Mouse (Mus musculus) kidney, postnatal 10 days (tissue): ENCODE measurements around the gene Nphp4.

Source experiments
- DNase-seq: peaks from one replicate; pipeline ENCODE4 v3.0.0; 2021; ENCODE audit warnings: mixed read lengths

Nphp4 gene

DNA sequence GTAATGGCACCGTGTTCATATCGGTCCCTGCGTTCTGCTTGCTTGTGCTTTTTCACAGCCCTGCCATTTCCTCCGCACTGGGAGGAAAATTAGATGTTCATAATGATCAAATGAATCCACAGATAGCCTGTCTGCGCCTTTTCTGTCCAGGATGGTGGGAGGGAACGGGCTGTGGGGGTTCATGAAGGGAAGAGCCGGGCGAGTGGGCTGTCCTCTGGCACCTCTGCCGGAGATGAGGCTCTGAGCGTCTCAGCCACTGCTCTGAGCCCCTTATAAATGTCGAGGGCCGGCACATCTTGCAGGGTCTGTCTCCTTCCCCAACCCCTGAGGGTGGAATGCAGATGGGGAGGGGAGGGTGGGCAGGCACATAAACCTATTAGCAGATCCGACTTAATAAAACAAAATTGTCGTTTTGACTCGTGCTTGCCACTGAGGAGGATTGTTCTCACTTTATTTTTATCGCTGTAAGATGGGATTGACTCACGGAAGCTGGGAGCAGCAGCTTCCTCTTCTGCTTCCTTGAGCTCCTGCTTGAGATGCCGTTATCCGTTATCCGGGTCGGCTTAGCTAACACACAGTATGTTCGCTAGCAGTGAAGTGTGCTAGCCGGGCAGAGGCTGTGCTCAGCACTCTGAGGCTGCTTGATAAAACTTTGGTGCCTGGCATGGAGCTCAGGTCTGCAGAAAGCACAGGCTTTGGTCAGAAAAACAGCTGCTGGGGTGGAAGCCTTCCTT lies 92.3 kb downstream of the Nphp4 start:
- no peak for DNase-seq

DNA sequence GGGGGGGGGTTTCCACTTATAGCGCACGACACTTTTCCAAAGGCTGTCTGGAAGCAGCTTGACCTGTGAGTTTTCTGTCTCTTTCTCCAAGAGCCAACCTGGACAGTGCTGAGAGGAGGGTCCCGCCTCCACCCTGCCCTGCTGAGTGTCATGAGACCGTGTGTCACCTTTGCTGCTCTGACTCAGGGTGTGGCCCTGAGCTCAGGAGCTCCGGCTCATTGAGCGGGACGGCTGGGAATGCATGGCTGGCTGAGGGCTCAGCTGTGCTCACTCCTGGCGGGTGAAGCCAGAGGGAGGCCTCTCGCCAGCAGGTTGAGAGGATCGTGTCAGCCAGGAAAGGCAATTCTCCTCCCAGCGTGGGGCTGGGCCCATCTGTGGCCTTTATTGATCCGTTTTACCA lies 97.8 kb downstream of the Nphp4 start:
- no peak for DNase-seq

GRCm38 (mm10) chr4:152576826-152577225 lies 100.3 kb downstream of the Nphp4 start:
- DNase-seq: no peak

DNA sequence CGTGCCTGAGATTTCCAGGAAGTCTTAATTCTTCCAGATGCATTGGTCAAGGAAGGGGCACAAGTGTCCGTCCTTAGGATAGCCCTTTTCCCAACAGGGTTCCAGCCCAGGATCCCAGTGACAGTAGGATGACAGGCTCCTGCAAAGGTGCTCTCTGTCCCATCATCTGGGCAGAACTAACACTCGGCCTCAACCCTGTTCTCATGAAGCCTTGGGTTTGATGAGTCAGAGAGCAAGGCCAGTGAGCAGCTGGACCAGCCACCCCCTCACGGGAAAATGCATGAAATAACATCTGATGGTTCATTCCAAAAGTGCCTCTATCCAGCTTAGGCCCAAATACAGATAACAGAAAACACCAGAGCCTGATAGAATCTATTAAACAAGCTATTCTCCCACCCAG lies 103.5 kb downstream of the Nphp4 start:
- DNase-seq: no peak

- no peak for DNase-seq
Measured at GRCm38 (mm10) chr4:152582206-152582605, 105.7 kb downstream of the Nphp4 start.

GRCm38 (mm10) chr4:152583616-152584015 lies 107.1 kb downstream of the Nphp4 start:
- DNase-seq: no peak

DNA sequence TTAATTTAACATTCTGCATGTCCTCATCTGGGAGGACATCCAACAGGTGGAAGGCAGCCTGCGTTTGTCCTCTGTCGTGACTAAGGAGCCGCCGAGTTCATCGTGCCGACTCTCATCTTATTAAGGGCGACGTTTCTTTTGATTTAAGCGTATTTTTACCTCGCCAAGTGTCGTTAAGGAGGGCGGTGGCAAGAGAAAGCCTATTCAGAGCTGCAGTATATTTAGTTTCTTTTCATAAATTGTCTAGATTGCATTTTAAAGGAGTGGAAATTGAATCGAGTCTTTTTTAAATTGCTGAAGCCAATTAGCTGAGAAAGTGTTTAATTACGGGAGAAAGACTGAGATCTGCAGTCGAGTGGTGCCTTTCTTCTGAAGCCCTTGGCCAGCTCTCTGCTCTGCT lies 109.0 kb downstream of the Nphp4 start:
- DNase-seq: no peak

DNA sequence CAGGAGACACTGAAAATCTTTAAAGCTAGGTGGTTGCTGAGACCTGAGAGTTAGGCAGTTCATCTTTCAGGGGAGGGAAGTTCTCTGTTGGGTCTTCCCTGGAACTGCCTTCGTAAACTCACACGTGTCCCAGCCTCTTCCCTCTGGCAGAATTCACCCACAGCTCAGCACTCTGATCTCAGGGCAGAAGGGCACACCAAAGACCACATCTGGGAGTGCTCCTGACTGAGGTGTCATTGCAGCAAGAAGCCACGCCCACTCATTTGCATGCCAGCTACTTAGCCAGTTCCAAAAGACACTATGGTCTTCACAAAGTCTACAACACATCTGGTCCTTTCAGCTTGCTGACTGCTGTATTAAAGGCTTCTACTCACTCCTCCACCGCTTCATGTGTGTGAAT lies 109.7 kb downstream of the Nphp4 start:
- DNase-seq: peak; percentile 34

- no peak for DNase-seq
Measured at GRCm38 (mm10) chr4:152604285-152604684, 127.8 kb downstream of the Nphp4 start.

GRCm38 (mm10) chr4:152609196-152609595 lies 132.7 kb downstream of the Nphp4 start:
- DNase-seq: no peak

GRCm38 (mm10) chr4:152610026-152610425 lies 133.5 kb downstream of the Nphp4 start:
- peak; percentile 15 for DNase-seq
